Mouse (Mus musculus) embryonic fibroblast, embryonic 13.5 days (primary cell): ENCODE measurements around the gene Mtmr12.

Experiments used
- CTCF ChIP-seq: IDR thresholded peaks from 2 replicates; pipeline ENCODE4 v1.5.1; 2011; ENCODE audit warnings: mild to moderate bottlenecking, control low read depth, low read length, moderate library complexity, borderline replicate concordance; ENCODE audit not compliant: insufficient read depth
- POLR2A ChIP-seq: IDR thresholded peaks from 2 replicates; pipeline ENCODE4 v1.6.1; 2011; ENCODE audit warnings: low read depth, mild to moderate bottlenecking, control low read depth, low read length, moderate library complexity

GRCm38 (mm10) chr15:12273325-12274052, 68.7 kb downstream of the Mtmr12 start:
- TF ChIP-seq CTCF, result no peak
- no peak for TF ChIP-seq POLR2A
